Mouse (Mus musculus): ENCODE measurements around the gene Rasal3. TPM values are rescaled to one million over a fixed set of nuclear protein-coding genes. Genes with fewer than 3 reads are reported as not detected.

Gene Rasal3
- polyA plus RNA-seq, 1 experiment from 2014 or later: 2.2 TPM

GRCm38 (mm10) chr17:32402779-32403157, 615 bp downstream of the Rasal3 start:
- Histone ChIP-seq H3K27me3 (replicated peaks; ENCODE audit: control insufficient read depth, insufficient read depth, low read length) (peaks cover 19% of the 10 kb centered on the region), H3K9ac (ENCODE audit: low read length) (no peak overlapping the region), H3K9me3 (ENCODE audit: control insufficient read depth, low read length) (no peaks in the 10 kb centered on the region), H3K4me2 (ENCODE audit: low read length) (no peak overlapping the region), H3K36me3 (ENCODE audit: control insufficient read depth, insufficient read depth, low read length) (no peaks in the 10 kb centered on the region), H3K27ac (ENCODE audit: low read depth) (no peak overlapping the region), H3K4me1 (replicated peaks; ENCODE audit: control insufficient read depth, insufficient read depth, low read length) (no peaks in the 10 kb centered on the region), H3K4me3 (ENCODE audit: low read depth, low read length) (no peak overlapping the region)
- DNase-seq (ENCODE audit: low spot score) (no peak), ATAC-seq (replicated peaks; ENCODE audit: low FRiP score, low TSS enrichment, low read depth) (no peak)
- 66% methylated on average over 11 of the region's 11 CpGs for WGBS

GRCm38 (mm10) chr17:32402011-32402778, 1.2 kb downstream of the Rasal3 start:
- ATAC-seq (replicated peaks; ENCODE audit: low FRiP score, low TSS enrichment, low read depth) (no peak), DNase-seq (ENCODE audit: low spot score) (no peak)
- H3K27me3 ChIP-seq (replicated peaks; ENCODE audit: control insufficient read depth, insufficient read depth, low read length): peaks cover 24% of the 10 kb centered on the region
- no peaks in the 10 kb centered on the region for H3K36me3 ChIP-seq (ENCODE audit: control insufficient read depth, insufficient read depth, low read length)
- no peak overlapping the region for H3K9ac ChIP-seq (ENCODE audit: low read length)
- H3K9me3 ChIP-seq (ENCODE audit: control insufficient read depth, low read length): no peaks in the 10 kb centered on the region
- no peaks in the 10 kb centered on the region for H3K4me1 ChIP-seq (replicated peaks; ENCODE audit: control insufficient read depth, insufficient read depth, low read length)
- 80% methylated on average over 9 of the region's 9 CpGs for WGBS
- no peak overlapping the region for H3K4me3 ChIP-seq (ENCODE audit: low read depth, low read length)
- H3K27ac ChIP-seq (ENCODE audit: low read depth): no peak overlapping the region
- no peak overlapping the region for H3K4me2 ChIP-seq (ENCODE audit: low read length)

- no peaks in the 10 kb centered on the region for H3K36me3 ChIP-seq (ENCODE audit: control insufficient read depth, insufficient read depth, low read length)
- H3K9me3 ChIP-seq (ENCODE audit: control insufficient read depth, low read length): no peaks in the 10 kb centered on the region
- peaks cover 84% of the 10 kb centered on the region for H3K27me3 ChIP-seq (replicated peaks; ENCODE audit: control insufficient read depth, insufficient read depth, low read length)
- peaks cover 5% of the 10 kb centered on the region; the same call in 1 of the 2 replicates for H3K4me1 ChIP-seq (replicated peaks; ENCODE audit: control insufficient read depth, insufficient read depth, low read length)
- no peak overlapping the region for H3K9ac ChIP-seq (ENCODE audit: low read length)
- H3K4me2 ChIP-seq (ENCODE audit: low read length): peak overlapping the region; percentile 33
- peak overlapping the region; percentile 16 for H3K4me3 ChIP-seq (ENCODE audit: low read depth, low read length)
- WGBS: 4% methylated on average over 37 of the region's 37 CpGs
- ATAC-seq (replicated peaks; ENCODE audit: low FRiP score, low TSS enrichment, low read depth): no peak
- H3K27ac ChIP-seq (ENCODE audit: low read depth): no peak overlapping the region
- DNase-seq (ENCODE audit: low spot score): no peak
Measured at GRCm38 (mm10) chr17:32396266-32396665, 7.1 kb downstream of the Rasal3 start.

- 85% methylated on average over 10 of the region's 10 CpGs for WGBS
- Histone ChIP-seq H3K4me3 (ENCODE audit: low read depth, low read length) (no peak overlapping the region), H3K9ac (ENCODE audit: low read length) (no peak overlapping the region), H3K27me3 (replicated peaks; ENCODE audit: control insufficient read depth, insufficient read depth, low read length) (peaks cover 86% of the 10 kb centered on the region), H3K9me3 (ENCODE audit: control insufficient read depth, low read length) (no peaks in the 10 kb centered on the region), H3K27ac (ENCODE audit: low read depth) (no peak overlapping the region), H3K4me1 (replicated peaks; ENCODE audit: control insufficient read depth, insufficient read depth, low read length) (peaks cover 5% of the 10 kb centered on the region; the same call in 1 of the 2 replicates), H3K4me2 (ENCODE audit: low read length) (no peak overlapping the region), H3K36me3 (ENCODE audit: control insufficient read depth, insufficient read depth, low read length) (no peaks in the 10 kb centered on the region)
- DNase-seq (ENCODE audit: low spot score): no peak
- ATAC-seq (replicated peaks; ENCODE audit: low FRiP score, low TSS enrichment, low read depth): no peak
Measured at GRCm38 (mm10) chr17:32393944-32394343, 9.4 kb downstream of the Rasal3 start.

GRCm38 (mm10) chr17:32389101-32389659, 14.2 kb downstream of the Rasal3 start, which contains the start of gene Wiz:
Gene Wiz (minus strand): TSS chr17:32389439.
- Histone ChIP-seq H3K27me3 (replicated peaks; ENCODE audit: control insufficient read depth, insufficient read depth, low read length) (peaks cover 39% of the 10 kb centered on the region), H3K9me3 (ENCODE audit: control insufficient read depth, low read length) (no peaks in the 10 kb centered on the region), H3K36me3 (ENCODE audit: control insufficient read depth, insufficient read depth, low read length) (peaks cover 10% of the 10 kb centered on the region), H3K9ac (ENCODE audit: low read length) (peak within 1 kb of the TSS; percentile 76), H3K4me3 (ENCODE audit: low read depth, low read length) (peak within 1 kb of the TSS; percentile 72), H3K4me1 (replicated peaks; ENCODE audit: control insufficient read depth, insufficient read depth, low read length) (peaks cover 5% of the 10 kb centered on the region; the same call in 1 of the 2 replicates), H3K27ac (ENCODE audit: low read depth) (0 out of 2 replicates have a peak within 1 kb of the TSS, but pooled peaks have one; percentile 54), H3K4me2 (ENCODE audit: low read length) (peak within 1 kb of the TSS; percentile 91)
- under 1% methylated on average over 17 of the region's 44 CpGs for WGBS
- DNase-seq (ENCODE audit: low spot score) (peak; percentile 98), ATAC-seq (replicated peaks; ENCODE audit: low FRiP score, low TSS enrichment, low read depth) (peak; percentile 88)

DNA sequence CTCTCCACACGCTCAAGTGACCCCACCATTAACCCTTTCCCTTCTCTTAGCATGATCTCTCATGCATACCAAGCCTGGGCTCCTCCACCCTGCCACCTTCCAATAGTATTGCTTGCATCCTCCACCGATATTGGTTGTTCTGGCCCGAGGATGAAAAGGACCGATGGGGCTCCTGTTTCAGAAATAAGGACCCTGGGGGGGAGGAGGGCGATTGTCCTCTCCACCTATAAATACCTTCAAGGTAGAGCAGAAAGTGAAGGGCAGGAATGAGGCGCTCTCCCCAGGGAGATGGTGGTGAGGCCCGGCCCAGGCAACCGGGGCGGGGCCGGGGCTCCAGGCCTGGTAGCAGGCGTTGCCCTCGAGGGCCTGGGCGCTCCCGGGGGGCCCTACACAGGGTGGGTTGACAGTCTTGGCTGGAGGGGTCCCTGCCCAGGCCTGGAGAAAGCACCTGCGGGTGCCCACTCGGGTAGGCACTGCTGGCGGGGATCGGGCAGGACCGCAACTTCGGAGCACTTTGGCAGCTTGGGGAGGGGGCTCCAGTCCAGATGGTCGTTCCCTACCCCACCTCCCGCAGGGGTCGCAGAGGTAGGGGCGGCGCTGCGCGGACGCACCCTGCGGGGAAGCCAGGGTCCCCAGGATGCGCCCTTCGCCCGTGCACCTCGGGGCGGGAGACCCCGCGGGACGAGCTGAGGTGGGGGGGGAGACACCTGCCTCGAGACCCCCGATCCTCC, 14.8 kb downstream of the Rasal3 start:
- WGBS: 1% methylated on average over 36 of the region's 39 CpGs
- Histone ChIP-seq H3K4me2 (ENCODE audit: low read length) (peak overlapping the region; percentile 91), H3K9ac (ENCODE audit: low read length) (peak overlapping the region; percentile 76), H3K9me3 (ENCODE audit: control insufficient read depth, low read length) (no peaks in the 10 kb centered on the region), H3K27me3 (replicated peaks; ENCODE audit: control insufficient read depth, insufficient read depth, low read length) (peaks cover 32% of the 10 kb centered on the region), H3K4me1 (replicated peaks; ENCODE audit: control insufficient read depth, insufficient read depth, low read length) (peaks cover 5% of the 10 kb centered on the region; the same call in 1 of the 2 replicates), H3K4me3 (ENCODE audit: low read depth, low read length) (peak overlapping the region; percentile 72), H3K27ac (ENCODE audit: low read depth) (0 out of 2 replicates have a peak overlapping the region, but pooled peaks have one; percentile 54), H3K36me3 (ENCODE audit: control insufficient read depth, insufficient read depth, low read length) (peaks cover 15% of the 10 kb centered on the region)
- ATAC-seq (replicated peaks; ENCODE audit: low FRiP score, low TSS enrichment, low read depth): peak; percentile 70
- no peak for DNase-seq (ENCODE audit: low spot score)

DNA sequence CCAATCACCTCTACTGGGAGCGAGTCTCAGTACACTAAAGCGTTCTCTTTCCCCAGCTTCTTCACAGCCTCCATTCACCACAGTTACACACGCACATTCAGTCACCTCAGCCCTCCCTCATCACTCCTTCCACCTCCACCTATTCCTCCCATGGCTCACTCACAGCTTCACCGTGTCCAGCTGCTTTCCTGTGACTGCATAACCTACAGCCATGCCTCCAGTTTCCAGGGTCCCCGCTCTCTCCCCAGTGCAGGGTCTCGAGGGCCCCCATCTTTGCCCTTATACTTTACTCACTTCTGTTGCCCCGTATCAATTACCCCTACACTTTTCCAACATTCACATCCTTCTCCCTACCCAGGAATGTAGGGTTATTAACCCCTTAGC, 15.4 kb downstream of the Rasal3 start:
- no peak for ATAC-seq (replicated peaks; ENCODE audit: low FRiP score, low TSS enrichment, low read depth)
- no peak overlapping the region for H3K27ac ChIP-seq (ENCODE audit: low read depth)

GRCm38 (mm10) chr17:32386659-32387432, 16.5 kb downstream of the Rasal3 start:
- Histone ChIP-seq H3K9ac (ENCODE audit: low read length) (no peak overlapping the region), H3K27me3 (replicated peaks; ENCODE audit: control insufficient read depth, insufficient read depth, low read length) (peaks cover 15% of the 10 kb centered on the region), H3K9me3 (ENCODE audit: control insufficient read depth, low read length) (no peaks in the 10 kb centered on the region), H3K4me2 (ENCODE audit: low read length) (no peak overlapping the region), H3K36me3 (ENCODE audit: control insufficient read depth, insufficient read depth, low read length) (peaks cover 20% of the 10 kb centered on the region), H3K4me1 (replicated peaks; ENCODE audit: control insufficient read depth, insufficient read depth, low read length) (no peaks in the 10 kb centered on the region), H3K4me3 (ENCODE audit: low read depth, low read length) (no peak overlapping the region), H3K27ac (ENCODE audit: low read depth) (no peak overlapping the region)
- DNase-seq (ENCODE audit: low spot score): no peak
- no peak for ATAC-seq (replicated peaks; ENCODE audit: low FRiP score, low TSS enrichment, low read depth)
- 71% methylated on average over 9 of the region's 9 CpGs for WGBS

More for the DNA sequence above, 15.4 kb downstream of the Rasal3 start:
- Histone ChIP-seq H3K4me2 (ENCODE audit: low read length) (peak overlapping the region; percentile 91), H3K9me3 (ENCODE audit: control insufficient read depth, low read length) (no peaks in the 10 kb centered on the region), H3K27me3 (replicated peaks; ENCODE audit: control insufficient read depth, insufficient read depth, low read length) (peaks cover 27% of the 10 kb centered on the region), H3K36me3 (ENCODE audit: control insufficient read depth, insufficient read depth, low read length) (peaks cover 20% of the 10 kb centered on the region), H3K4me3 (ENCODE audit: low read depth, low read length) (peak overlapping the region; percentile 72; the same call in 1 of the 2 replicates), H3K9ac (ENCODE audit: low read length) (no peak overlapping the region), H3K4me1 (replicated peaks; ENCODE audit: control insufficient read depth, insufficient read depth, low read length) (peaks cover 5% of the 10 kb centered on the region; the same call in 1 of the 2 replicates)
- no peak for DNase-seq (ENCODE audit: low spot score)
- WGBS: 39% methylated on average over 7 of the region's 7 CpGs

All from intestine, embryonic 14.5 days (tissue).